Mouse (Mus musculus): ENCODE results near the gene 2210016L21Rik. TPM values are rescaled to one million over a fixed set of nuclear protein-coding genes. Genes with fewer than 3 reads are reported as not detected.

The 2210016L21Rik gene
- polyA plus RNA-seq, 1 experiment: 3.3 TPM

GRCm38 (mm10) chr5:114980122-114980748 is 38.3 kb downstream of the 2210016L21Rik start:
- TF ChIP-seq GATA1 (IDR thresholded peaks at IDR 0.05; ENCODE audit: low read length) (peak; percentile 41; the same call in 1 of the 2 replicates), TAL1 (IDR thresholded peaks at IDR 0.05; ENCODE audit: low read length) (no peak)
- peaks cover 39% of the 10 kb centered on the region for H3K4me1 ChIP-seq (ENCODE audit: control insufficient read depth)
- no peaks in the 10 kb centered on the region for H3K36me3 ChIP-seq (ENCODE audit: control insufficient read depth)
- no peaks in the 10 kb centered on the region for H3K27me3 ChIP-seq (ENCODE audit: control insufficient read depth)
- peaks cover 4% of the 10 kb centered on the region for H3K9me3 ChIP-seq (ENCODE audit: control insufficient read depth, low read length)
- H3K4me3 ChIP-seq (replicated peaks): peak overlapping the region; percentile 62

GRCm38 (mm10) chr5:114982001-114982400 is 40.0 kb downstream of the 2210016L21Rik start:
- Histone ChIP-seq H3K4me3 (replicated peaks) (no peak overlapping the region), H3K4me1 (ENCODE audit: control insufficient read depth) (peaks cover 41% of the 10 kb centered on the region), H3K27me3 (ENCODE audit: control insufficient read depth) (no peaks in the 10 kb centered on the region), H3K36me3 (ENCODE audit: control insufficient read depth) (no peaks in the 10 kb centered on the region), H3K9me3 (ENCODE audit: control insufficient read depth, low read length) (peaks cover 4% of the 10 kb centered on the region)
- TF ChIP-seq TAL1 (IDR thresholded peaks at IDR 0.05; ENCODE audit: low read length) (no peak), GATA1 (IDR thresholded peaks at IDR 0.05; ENCODE audit: low read length) (no peak)

GRCm38 (mm10) chr5:114985074-114985473 is 43.1 kb downstream of the 2210016L21Rik start:
- peaks cover 4% of the 10 kb centered on the region for H3K9me3 ChIP-seq (ENCODE audit: control insufficient read depth, low read length)
- H3K4me1 ChIP-seq (ENCODE audit: control insufficient read depth): peaks cover 27% of the 10 kb centered on the region
- TF ChIP-seq TAL1 (IDR thresholded peaks at IDR 0.05; ENCODE audit: low read length) (no peak), GATA1 (IDR thresholded peaks at IDR 0.05; ENCODE audit: low read length) (no peak)
- no peaks in the 10 kb centered on the region for H3K36me3 ChIP-seq (ENCODE audit: control insufficient read depth)
- no peak overlapping the region for H3K4me3 ChIP-seq (replicated peaks)
- H3K27me3 ChIP-seq (ENCODE audit: control insufficient read depth): peaks cover 7% of the 10 kb centered on the region

- Histone ChIP-seq H3K4me3 (replicated peaks) (no peak overlapping the region), H3K4me1 (ENCODE audit: control insufficient read depth) (peaks cover 2% of the 10 kb centered on the region), H3K36me3 (ENCODE audit: control insufficient read depth) (no peaks in the 10 kb centered on the region), H3K27me3 (ENCODE audit: control insufficient read depth) (peaks cover 64% of the 10 kb centered on the region), H3K9me3 (ENCODE audit: control insufficient read depth, low read length) (no peaks in the 10 kb centered on the region)
- TF ChIP-seq TAL1 (IDR thresholded peaks at IDR 0.05; ENCODE audit: low read length): no peak
- no peak for TF ChIP-seq GATA1 (IDR thresholded peaks at IDR 0.05; ENCODE audit: low read length)
Observed at GRCm38 (mm10) chr5:114996447-114996846, 54.5 kb downstream of the 2210016L21Rik start.

- Histone ChIP-seq H3K27me3 (ENCODE audit: control insufficient read depth) (peaks cover 65% of the 10 kb centered on the region), H3K4me1 (ENCODE audit: control insufficient read depth) (peaks cover 2% of the 10 kb centered on the region), H3K4me3 (replicated peaks) (no peak overlapping the region), H3K9me3 (ENCODE audit: control insufficient read depth, low read length) (no peaks in the 10 kb centered on the region), H3K36me3 (ENCODE audit: control insufficient read depth) (no peaks in the 10 kb centered on the region)
- TF ChIP-seq TAL1 (IDR thresholded peaks at IDR 0.05; ENCODE audit: low read length): no peak
- TF ChIP-seq GATA1 (IDR thresholded peaks at IDR 0.05; ENCODE audit: low read length): no peak
Observed at GRCm38 (mm10) chr5:114997327-114997726, 55.4 kb downstream of the 2210016L21Rik start.

Other genes with a start within 250 kb of the 2210016L21Rik start
- gene Tchp, start 234.4 kb upstream of the 2210016L21Rik start, polyA plus RNA-seq (2012): 1.1 and 1.2 TPM in 2 replicates
- gene Ankrd13a, start 167.5 kb upstream of the 2210016L21Rik start, polyA plus RNA-seq (2012): 15.2 TPM in 2 replicates
- 7.0 and 8.0 TPM in 2 replicates for gene Git2, start 166.6 kb upstream of the 2210016L21Rik start, polyA plus RNA-seq (2012)
- 4.4 and 5.8 TPM in 2 replicates for gene 1500011B03Rik, start 118.7 kb upstream of the 2210016L21Rik start, polyA plus RNA-seq (2012)
- gene 4930519G04Rik, start 88.5 kb upstream of the 2210016L21Rik start, polyA plus RNA-seq (2012): 0.02 TPM in 1 of 2 replicates, not detected in the other
- gene Gm9936, start 83.5 kb upstream of the 2210016L21Rik start, polyA plus RNA-seq (2012): not detected in 2 replicates
- 0.02 and 0.09 TPM in 2 replicates for gene Oasl2, start 45.2 kb upstream of the 2210016L21Rik start, polyA plus RNA-seq (2012)
- gene Oasl1, start 18.9 kb upstream of the 2210016L21Rik start, polyA plus RNA-seq (2012): not detected in 2 replicates
- 0.03 and 0.14 TPM in 2 replicates for gene Hnf1a, start 28.9 kb downstream of the 2210016L21Rik start, polyA plus RNA-seq (2012)
- 4.4 and 4.6 TPM in 2 replicates for gene Sppl3, start 69.0 kb downstream of the 2210016L21Rik start, polyA plus RNA-seq (2012)
- not detected in 2 replicates for gene Gm10401, start 156.1 kb downstream of the 2210016L21Rik start, polyA plus RNA-seq (2012)
- 0.71 and 0.84 TPM in 2 replicates for gene Acads, start 177.2 kb downstream of the 2210016L21Rik start, polyA plus RNA-seq (2012)
- gene Unc119b, start 192.8 kb downstream of the 2210016L21Rik start, polyA plus RNA-seq (2012): 1.3 and 1.6 TPM in 2 replicates
- gene Mlec, start 216.0 kb downstream of the 2210016L21Rik start, polyA plus RNA-seq (2012): 0.53 and 0.69 TPM in 2 replicates